Mouse (Mus musculus) stomach, embryonic 15.5 days (tissue): ENCODE results near the gene Zfp277. TPM values are rescaled to one million over a fixed set of nuclear protein-coding genes. Genes with fewer than 3 reads are reported as not detected.

Experiments used
- ATAC-seq: fragments of 200-750 bp; cut with Nextera tagmentation; 2 replicates; pipeline ENCODE4 v1.8.0; 2017; ENCODE audit warnings: low read depth, moderate number of reproducible peaks, moderate TSS enrichment; ENCODE audit not compliant: insufficient read depth, low FRiP score
- H3K27ac ChIP-seq: fragments of 300-500 bp; sonication (generic); 2 replicates; pipeline ENCODE4 v1.5.1; 2015; ENCODE audit warnings: mild to moderate bottlenecking, inconsistent platforms
- H3K27me3 ChIP-seq: fragments of 300-500 bp; sonication (generic); replicated peaks from 2 replicates; pipeline ENCODE4 v1.6.1; 2015; ENCODE audit warnings: inconsistent platforms
- H3K36me3 ChIP-seq: fragments of 300-500 bp; sonication (generic); 2 replicates; pipeline ENCODE4 v1.6.1; 2015; ENCODE audit warnings: inconsistent platforms
- H3K4me1 ChIP-seq: fragments of 300-500 bp; sonication (generic); 2 replicates; pipeline ENCODE4 v1.6.1; 2015; ENCODE audit warnings: inconsistent platforms
- H3K4me2 ChIP-seq: fragments of 300-500 bp; sonication (generic); 2 replicates; pipeline ENCODE4 v1.6.1; 2015; ENCODE audit warnings: mild to moderate bottlenecking, inconsistent platforms
- H3K4me3 ChIP-seq: fragments of 300-500 bp; sonication (generic); replicated peaks from 2 replicates; pipeline ENCODE4 v1.5.1; 2015; ENCODE audit warnings: inconsistent platforms
- H3K9ac ChIP-seq: fragments of 300-500 bp; sonication (generic); 2 replicates; pipeline ENCODE4 v1.6.1; 2015; ENCODE audit warnings: inconsistent platforms
- H3K9me3 ChIP-seq: fragments of 300-500 bp; sonication (generic); 2 replicates; pipeline ENCODE4 v1.6.1; 2016; ENCODE audit warnings: inconsistent platforms
- WGBS: fragments of 180-500 bp; shearing (Covaris S2); methylation state at CpG from one replicate; pipeline ENCODE4 v1.1.7; 2015; 5-methylcytosine and 5-hydroxymethylcytosine counted together
- polyA plus RNA-seq: library from polyadenylated mRNA; unstranded; fragments of >200 nt; fragmentation: Nextera tagmentation; extraction: Ambion mirVana; gene quantifications from 2 replicates; pipeline ENCODE4 v1.2.1, GENCODE M21; 2015

The Zfp277 gene
- polyA plus RNA-seq, 1 experiment from 2014 or later = 32.4 TPM

GRCm38 (mm10) chr12:40272710-40273109, 173.0 kb downstream of the Zfp277 start:
- ATAC-seq = no peak

GRCm38 (mm10) chr12:40268313-40268712, 177.4 kb downstream of the Zfp277 start:
- ATAC-seq = no peak
- Histone ChIP-seq H3K27me3 (no peaks in the 10 kb centered on the region), H3K27ac (no peak overlapping the region), H3K4me3 (no peak overlapping the region), H3K36me3 (no peaks in the 10 kb centered on the region), H3K4me1 (no peaks in the 10 kb centered on the region), H3K4me2 (no peak overlapping the region), H3K9ac (no peak overlapping the region), H3K9me3 (no peaks in the 10 kb centered on the region)
- 74% methylated on average over 2 of the region's 2 CpGs for WGBS

More at GRCm38 (mm10) chr12:40272710-40273109, 173.0 kb downstream of the Zfp277 start:
- no peaks in the 10 kb centered on the region for H3K9me3 ChIP-seq
- H3K36me3 ChIP-seq = no peaks in the 10 kb centered on the region
- WGBS = 78% methylated on average over 4 of the region's 4 CpGs
- H3K27ac ChIP-seq = no peak overlapping the region
- H3K4me1 ChIP-seq = no peaks in the 10 kb centered on the region
- H3K27me3 ChIP-seq = no peaks in the 10 kb centered on the region
- no peak overlapping the region for H3K4me3 ChIP-seq
- no peak overlapping the region for H3K9ac ChIP-seq
- H3K4me2 ChIP-seq = no peak overlapping the region

Other genes starting within 250 kb of the Zfp277 start
- gene Lsmem1, start 246.4 kb downstream of the Zfp277 start, polyA plus RNA-seq = 0.13 and 0.18 TPM in 2 replicates
- gene Ifrd1, start 197.4 kb downstream of the Zfp277 start, polyA plus RNA-seq = 90.1 and 107 TPM in 2 replicates
- gene Dock4, start 50 bp upstream of the Zfp277 start, polyA plus RNA-seq = 7.8 and 7.9 TPM in 2 replicates